Mouse (Mus musculus) adrenal gland, postnatal 10 days (tissue): ENCODE data around the gene 6030498E09Rik. TPM values are rescaled to one million over a fixed set of nuclear protein-coding genes. Genes with fewer than 3 reads are reported as not detected.

ENCODE experiments used
- DNase-seq: peaks from one replicate; pipeline ENCODE4 v3.0.0; 2021; ENCODE audit warnings: mixed read lengths
- long read RNA-seq, 2 experiments: library from polyadenylated mRNA; stranded (forward); transcript quantifications; one replicate each; pipeline ENCODE4 v2.0.0; 2021
- microRNA-seq: library from miRNA; unstranded; fragments of <30 nt; microRNA quantifications from one replicate; pipeline ENCODE4 v1.2.0, GENCODE M21; 2021
- total RNA-seq, 2 experiments: library from RNA; stranded (reverse); gene quantifications; 2 replicates each; pipeline ENCODE4 v1.2.3; 2021

Gene 6030498E09Rik
- total RNA-seq: not detected
- long read RNA-seq, experiment 1: 0 reads
- long read RNA-seq, experiment 2: 0 reads

GRCm38 (mm10) chrX:38772478-38772877, at the start of gene 6030498E09Rik:
Gene 6030498E09Rik (plus strand): TSS chrX:38772671.
- DNase-seq: no peak

- DNase-seq: no peak
Measured at GRCm38 (mm10) chrX:38730081-38730480, 42.4 kb upstream of the 6030498E09Rik start.

- DNase-seq: no peak
Measured at GRCm38 (mm10) chrX:38730639-38731038, 41.8 kb upstream of the 6030498E09Rik start.

GRCm38 (mm10) chrX:38733683-38734082, 38.8 kb upstream of the 6030498E09Rik start:
- DNase-seq: no peak

- peak; percentile 60 for DNase-seq
Measured at GRCm38 (mm10) chrX:38734916-38735880, 37.3 kb upstream of the 6030498E09Rik start.

- no peak for DNase-seq
Measured at GRCm38 (mm10) chrX:38771453-38771852, 1.0 kb upstream of the 6030498E09Rik start.

- peak; percentile 12 for DNase-seq
Measured at GRCm38 (mm10) chrX:38771886-38772285, 585 bp upstream of the 6030498E09Rik start.

GRCm38 (mm10) chrX:38794373-38794772, 21.9 kb downstream of the 6030498E09Rik start:
- no peak for DNase-seq

- DNase-seq: peak; percentile 6
Measured at GRCm38 (mm10) chrX:38813934-38814333, 41.5 kb downstream of the 6030498E09Rik start.

GRCm38 (mm10) chrX:38816841-38817240, 44.4 kb downstream of the 6030498E09Rik start:
- no peak for DNase-seq

- no peak for DNase-seq
Measured at GRCm38 (mm10) chrX:38958571-38958970, 186.1 kb downstream of the 6030498E09Rik start.

GRCm38 (mm10) chrX:38996265-38996664, 223.8 kb downstream of the 6030498E09Rik start:
- no peak for DNase-seq

Small RNAs within 50 kb of the gene (microRNA-seq; reads per million reads assigned to microRNA genes)
- not detected for gene Gm25642

Other genes with a start within 250 kb of the 6030498E09Rik start
- gene Cul4b, start 196.5 kb upstream of the 6030498E09Rik start, total RNA-seq: 10 to 100 TPM; 34.4 to 36.7 TPM
- 10 to 100 TPM; 87.5 to 93.6 TPM for gene Mcts1, start 172.1 kb upstream of the 6030498E09Rik start, total RNA-seq
- gene C1galt1c1, start 137.6 kb upstream of the 6030498E09Rik start, total RNA-seq: 10 to 100 TPM; 15.8 to 16.2 TPM